Mouse (Mus musculus) embryonic facial prominence, embryonic 15.5 days (tissue): ENCODE measurements around the gene Zc3h10. TPM values are rescaled to one million over a fixed set of nuclear protein-coding genes. Genes with fewer than 3 reads are reported as not detected.

ENCODE experiments used
- ATAC-seq: fragments of 200-750 bp; cut with Nextera tagmentation; 2 replicates; pipeline ENCODE4 v1.8.0; 2017; ENCODE audit warnings: low read depth, moderate TSS enrichment; ENCODE audit not compliant: insufficient number of reproducible peaks, low FRiP score, low TSS enrichment
- H3K27ac ChIP-seq: fragments of 300-500 bp; sonication (generic); replicated peaks from 2 replicates; pipeline ENCODE4 v1.5.1; 2015; ENCODE audit warnings: mild to moderate bottlenecking, inconsistent platforms
- H3K27me3 ChIP-seq: fragments of 300-500 bp; sonication (generic); 2 replicates; pipeline ENCODE4 v1.6.1; 2015; ENCODE audit warnings: inconsistent platforms
- H3K36me3 ChIP-seq: fragments of 300-500 bp; sonication (generic); 2 replicates; pipeline ENCODE4 v1.6.1; 2015; ENCODE audit warnings: mild to moderate bottlenecking, inconsistent platforms
- H3K4me1 ChIP-seq: fragments of 300-500 bp; sonication (generic); 2 replicates; pipeline ENCODE4 v1.6.1; 2015; ENCODE audit warnings: inconsistent platforms
- H3K4me2 ChIP-seq: fragments of 300-500 bp; sonication (generic); replicated peaks from 2 replicates; pipeline ENCODE4 v1.6.1; 2015; ENCODE audit warnings: mild to moderate bottlenecking, inconsistent platforms
- H3K4me3 ChIP-seq: fragments of 300-500 bp; sonication (generic); replicated peaks from 2 replicates; pipeline ENCODE4 v1.5.1; 2015; ENCODE audit warnings: mild to moderate bottlenecking, inconsistent platforms
- H3K9ac ChIP-seq: fragments of 300-500 bp; sonication (generic); 2 replicates; pipeline ENCODE4 v1.6.1; 2015; ENCODE audit warnings: inconsistent platforms
- H3K9me3 ChIP-seq: fragments of 300-500 bp; sonication (generic); replicated peaks from 2 replicates; pipeline ENCODE4 v1.6.1; 2016; ENCODE audit warnings: inconsistent platforms
- WGBS: fragments of 180-500 bp; shearing (Covaris S2); methylation state at CpG from one replicate; pipeline ENCODE4 v1.1.7; 2015; 5-methylcytosine and 5-hydroxymethylcytosine counted together
- polyA plus RNA-seq: library from polyadenylated mRNA; unstranded; fragments of >200 nt; fragmentation: Nextera tagmentation; extraction: Ambion mirVana; gene quantifications from 2 replicates; pipeline ENCODE4 v1.2.1, GENCODE M21; 2015

Zc3h10 gene
- polyA plus RNA-seq, 1 experiment from 2014 or later, result 16.0 TPM

DNA sequence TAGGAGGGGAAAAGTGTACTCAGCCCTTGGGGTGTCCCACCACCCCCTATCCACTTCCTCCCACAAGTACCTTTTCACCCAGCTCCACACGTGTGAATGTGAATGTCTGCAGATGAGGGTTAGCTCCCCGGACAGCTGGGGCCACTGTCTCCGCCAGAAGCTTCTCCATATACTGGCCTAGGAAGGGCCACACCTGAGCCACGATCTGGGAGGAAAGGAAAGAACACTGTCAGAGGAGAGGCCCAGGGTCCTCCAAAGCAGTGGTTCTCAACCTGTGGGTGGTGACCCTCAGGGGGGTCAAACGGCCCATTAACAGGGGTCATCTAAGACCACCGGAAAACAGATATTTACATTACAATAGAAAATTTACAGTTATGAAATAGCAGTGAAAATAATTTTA, 25.2 kb downstream of the Zc3h10 start:
- H3K27me3 ChIP-seq, result peaks cover 7% of the 10 kb centered on the region
- WGBS, result 77% methylated on average over 6 of the region's 6 CpGs

DNA sequence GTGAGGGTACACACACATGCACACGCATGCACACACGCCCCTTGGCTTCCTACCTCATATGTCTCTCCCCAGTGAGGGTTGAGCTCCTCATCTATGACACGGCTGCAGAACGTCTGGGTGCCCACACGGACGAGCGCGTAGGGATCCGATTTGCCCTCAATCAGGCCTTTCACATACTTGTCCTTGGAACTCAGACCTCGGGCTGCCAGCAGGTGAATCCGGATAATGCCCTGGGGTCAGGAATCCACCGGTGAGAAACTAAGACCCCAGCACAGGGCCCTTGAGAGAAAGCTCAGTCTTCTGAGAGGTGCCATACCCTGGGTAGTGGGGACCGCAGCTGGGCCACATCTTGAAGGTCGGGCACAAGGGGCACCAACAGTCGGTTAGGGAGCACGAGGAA, 27.0 kb downstream of the Zc3h10 start:
- Histone ChIP-seq H3K4me2 (no peak overlapping the region), H3K9ac (no peak overlapping the region), H3K27ac (no peak overlapping the region), H3K4me3 (no peak overlapping the region), H3K36me3 (peaks cover 57% of the 10 kb centered on the region), H3K9me3 (no peaks in the 10 kb centered on the region), H3K4me1 (peaks cover 13% of the 10 kb centered on the region), H3K27me3 (peaks cover 12% of the 10 kb centered on the region)
- no peak for ATAC-seq
- 81% methylated on average over 16 of the region's 16 CpGs for WGBS

More for the DNA sequence above, 25.2 kb downstream of the Zc3h10 start:
- H3K36me3 ChIP-seq, result peaks cover 45% of the 10 kb centered on the region
- H3K9ac ChIP-seq, result no peak overlapping the region
- no peak overlapping the region for H3K27ac ChIP-seq
- H3K4me3 ChIP-seq, result no peak overlapping the region
- H3K4me2 ChIP-seq, result no peak overlapping the region
- H3K4me1 ChIP-seq, result peaks cover 17% of the 10 kb centered on the region
- no peak for ATAC-seq
- no peaks in the 10 kb centered on the region for H3K9me3 ChIP-seq

DNA sequence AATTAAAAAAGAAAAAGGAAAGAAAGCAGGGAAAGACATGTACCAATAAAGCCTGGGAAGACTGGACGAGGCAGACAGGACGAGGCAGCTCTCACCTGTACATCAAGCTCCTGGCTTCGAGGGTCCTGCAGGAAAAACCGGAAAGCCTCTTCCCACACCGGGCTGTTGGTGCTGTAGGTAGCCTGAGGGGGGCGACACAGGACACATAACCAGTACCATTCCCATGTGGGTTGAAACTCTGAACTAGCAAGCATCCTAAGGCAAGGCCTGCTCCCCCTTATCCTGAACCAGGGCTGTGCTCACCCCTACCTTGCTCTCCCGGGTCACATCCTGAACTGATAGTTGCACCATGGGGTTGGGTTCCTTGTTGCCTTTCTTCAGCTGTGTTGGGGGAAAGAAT, 28.7 kb downstream of the Zc3h10 start:
- 64% methylated on average over 7 of the region's 7 CpGs for WGBS
- no peak for ATAC-seq

DNA sequence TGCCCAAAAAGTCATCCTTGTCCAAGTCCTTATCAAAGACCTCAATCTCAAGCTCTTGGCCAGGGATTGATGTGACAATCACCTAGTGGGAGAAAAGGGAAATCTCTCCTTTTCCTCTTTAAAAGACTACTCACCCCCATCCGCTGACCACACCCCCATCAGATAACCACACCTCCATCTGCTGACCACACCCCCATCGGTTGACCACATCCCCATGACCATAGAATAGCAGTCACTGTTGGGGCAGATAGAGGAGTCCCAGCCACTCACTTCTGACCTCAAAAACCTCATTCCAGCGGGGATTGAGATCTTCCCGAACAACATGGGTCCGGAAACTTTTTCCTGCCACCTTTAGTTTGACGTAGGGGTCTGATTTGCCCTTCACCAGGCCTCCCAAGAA, 30.9 kb downstream of the Zc3h10 start:
- H3K27me3 ChIP-seq, result peaks cover 12% of the 10 kb centered on the region
- no peaks in the 10 kb centered on the region for H3K9me3 ChIP-seq
- no peak overlapping the region for H3K4me3 ChIP-seq
- peaks cover 82% of the 10 kb centered on the region for H3K36me3 ChIP-seq
- WGBS, result 33% methylated on average over 6 of the region's 6 CpGs
- H3K27ac ChIP-seq, result no peak overlapping the region
- 0 out of 2 replicates have a peak, but pooled peaks cover 4% of the 10 kb centered on the region for H3K4me1 ChIP-seq
- H3K9ac ChIP-seq, result no peak overlapping the region
- no peak for ATAC-seq
- no peak overlapping the region for H3K4me2 ChIP-seq

More for the DNA sequence above, 28.7 kb downstream of the Zc3h10 start:
- peaks cover 12% of the 10 kb centered on the region for H3K27me3 ChIP-seq
- no peak overlapping the region for H3K27ac ChIP-seq
- peaks cover 4% of the 10 kb centered on the region; the same call in 1 of the 2 replicates for H3K4me1 ChIP-seq
- H3K36me3 ChIP-seq, result peaks cover 70% of the 10 kb centered on the region
- no peak overlapping the region for H3K4me2 ChIP-seq
- no peak overlapping the region for H3K4me3 ChIP-seq
- no peak overlapping the region for H3K9ac ChIP-seq
- H3K9me3 ChIP-seq, result no peaks in the 10 kb centered on the region

DNA sequence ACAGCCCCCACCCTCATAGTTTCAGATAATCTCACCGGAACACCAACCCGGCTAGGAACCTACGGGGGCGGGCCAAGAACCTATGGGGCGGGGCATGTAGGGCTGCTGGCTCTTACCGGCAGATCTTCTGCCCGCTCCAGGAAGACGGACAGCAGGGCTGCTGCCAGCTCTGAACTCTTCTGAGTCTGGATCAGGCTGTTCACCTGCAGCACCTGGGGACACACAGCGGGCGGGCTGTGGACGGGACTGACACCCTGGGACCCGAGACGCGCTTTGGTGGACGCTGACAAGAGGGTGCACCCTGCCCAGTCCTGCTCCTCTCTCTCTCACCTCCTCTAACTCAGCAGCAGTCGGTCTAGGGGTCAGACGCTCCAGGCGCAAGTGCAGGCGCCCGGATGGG, 31.5 kb downstream of the Zc3h10 start:
- Histone ChIP-seq H3K9ac (no peak overlapping the region), H3K27ac (no peak overlapping the region), H3K36me3 (peaks cover 82% of the 10 kb centered on the region), H3K9me3 (no peaks in the 10 kb centered on the region), H3K27me3 (peaks cover 12% of the 10 kb centered on the region), H3K4me2 (peak overlapping the region; percentile 24), H3K4me1 (0 out of 2 replicates have a peak, but pooled peaks cover 4% of the 10 kb centered on the region), H3K4me3 (peak overlapping the region; percentile 4; the same call in 1 of the 2 replicates)
- ATAC-seq, result no peak
- 31% methylated on average over 20 of the region's 20 CpGs for WGBS

DNA sequence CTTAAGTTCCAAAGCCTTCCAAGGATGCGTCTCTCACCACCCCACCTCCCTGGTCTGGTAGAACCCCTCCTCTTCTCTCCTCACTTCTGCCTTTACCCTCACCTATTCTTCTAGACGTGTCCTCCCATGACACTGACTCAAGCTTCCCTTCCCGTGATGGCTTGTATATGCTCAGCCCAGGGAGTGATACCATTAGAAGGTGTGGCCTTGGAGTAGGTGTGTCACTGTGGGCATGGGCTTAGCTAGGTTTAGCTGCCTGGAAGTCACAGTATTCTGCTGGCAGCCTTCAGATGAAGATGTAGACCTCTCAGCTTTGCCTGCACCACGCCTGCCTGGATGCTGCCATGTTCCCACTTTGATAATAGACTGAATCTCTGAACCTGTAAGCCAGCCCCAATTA, 32.5 kb downstream of the Zc3h10 start:
- Histone ChIP-seq H3K27me3 (peaks cover 12% of the 10 kb centered on the region), H3K4me1 (0 out of 2 replicates have a peak, but pooled peaks cover 4% of the 10 kb centered on the region), H3K4me3 (no peak overlapping the region), H3K9ac (no peak overlapping the region), H3K4me2 (no peak overlapping the region), H3K9me3 (no peaks in the 10 kb centered on the region), H3K36me3 (peaks cover 81% of the 10 kb centered on the region), H3K27ac (no peak overlapping the region)
- 77% methylated on average over 4 of the region's 4 CpGs for WGBS
- ATAC-seq, result no peak

DNA sequence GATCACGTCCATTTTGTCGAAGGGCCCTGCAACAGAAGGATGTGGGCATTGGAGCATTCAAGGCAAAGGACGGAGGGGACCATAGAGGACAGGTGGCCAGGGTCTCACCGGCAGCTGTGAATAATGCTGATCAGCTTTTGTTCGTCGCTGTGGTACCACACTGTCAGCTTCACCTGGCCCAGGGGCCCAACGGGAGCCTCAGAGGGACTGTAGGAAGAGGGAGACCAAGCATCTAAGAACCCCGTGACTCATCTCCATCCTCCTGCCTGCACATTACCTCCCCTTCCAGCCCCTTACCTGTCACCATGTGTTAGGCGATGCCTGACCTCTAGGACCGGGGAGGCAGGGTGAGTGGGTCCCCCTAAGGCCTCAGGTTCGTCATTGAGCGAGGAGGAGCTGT, 35.8 kb downstream of the Zc3h10 start:
- no peak overlapping the region for H3K4me3 ChIP-seq
- H3K36me3 ChIP-seq, result peaks cover 60% of the 10 kb centered on the region
- 79% methylated on average over 12 of the region's 12 CpGs for WGBS
- no peaks in the 10 kb centered on the region for H3K9me3 ChIP-seq
- no peak overlapping the region for H3K9ac ChIP-seq
- H3K4me2 ChIP-seq, result no peak overlapping the region
- no peak for ATAC-seq
- H3K27me3 ChIP-seq, result no peaks in the 10 kb centered on the region
- no peak overlapping the region for H3K27ac ChIP-seq
- H3K4me1 ChIP-seq, result no peaks in the 10 kb centered on the region

DNA sequence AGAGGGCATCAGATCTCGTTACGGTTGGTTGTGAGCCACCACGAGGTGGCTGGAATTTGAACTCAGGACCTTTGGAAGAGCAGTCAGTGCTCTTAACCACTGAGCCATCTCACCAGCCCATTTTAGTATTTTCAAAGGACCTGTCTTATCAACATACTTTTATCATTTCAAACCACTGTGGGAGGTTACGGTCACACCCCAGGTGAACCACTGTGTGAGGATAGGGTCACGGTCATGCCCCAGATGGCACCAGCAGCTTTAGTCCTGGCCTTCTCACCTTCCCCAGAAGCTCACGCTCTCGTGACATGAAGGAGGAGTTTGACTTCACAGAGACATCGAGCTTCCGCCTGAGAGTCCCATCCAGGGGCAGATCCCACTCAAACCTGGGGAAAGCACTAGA, 36.4 kb downstream of the Zc3h10 start:
- WGBS, result 84% methylated on average over 9 of the region's 9 CpGs
- ATAC-seq, result no peak
- no peak overlapping the region for H3K27ac ChIP-seq
- H3K4me1 ChIP-seq, result no peaks in the 10 kb centered on the region
- H3K27me3 ChIP-seq, result no peaks in the 10 kb centered on the region
- H3K9me3 ChIP-seq, result no peaks in the 10 kb centered on the region
- H3K4me2 ChIP-seq, result no peak overlapping the region
- H3K4me3 ChIP-seq, result no peak overlapping the region
- H3K36me3 ChIP-seq, result peaks cover 58% of the 10 kb centered on the region
- H3K9ac ChIP-seq, result no peak overlapping the region

DNA sequence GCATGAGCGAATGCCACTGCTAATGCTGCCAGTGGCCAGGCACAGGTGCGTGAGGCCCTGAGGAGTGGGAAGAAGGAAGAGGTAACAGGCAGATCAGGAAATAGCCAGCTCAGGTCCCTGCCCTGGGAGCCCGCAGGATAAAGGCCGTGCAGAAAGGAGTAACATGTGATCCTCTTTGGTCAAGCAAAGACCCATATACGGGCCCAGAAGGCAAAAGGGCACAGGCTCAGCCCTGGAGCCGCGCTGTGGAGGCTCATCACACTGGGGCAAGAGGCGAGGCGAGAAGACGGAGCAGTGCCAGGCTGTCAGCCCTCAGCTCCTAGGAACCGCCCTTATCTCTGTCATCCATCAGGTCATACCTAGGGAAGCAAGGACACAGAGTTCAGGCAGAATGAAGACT, 37.3 kb downstream of the Zc3h10 start:
- no peaks in the 10 kb centered on the region for H3K9me3 ChIP-seq
- no peaks in the 10 kb centered on the region for H3K27me3 ChIP-seq
- no peak overlapping the region for H3K4me3 ChIP-seq
- ATAC-seq, result no peak
- WGBS, result 87% methylated on average over 11 of the region's 11 CpGs
- no peak overlapping the region for H3K9ac ChIP-seq
- H3K4me1 ChIP-seq, result no peaks in the 10 kb centered on the region
- peaks cover 53% of the 10 kb centered on the region for H3K36me3 ChIP-seq
- no peak overlapping the region for H3K4me2 ChIP-seq
- H3K27ac ChIP-seq, result no peak overlapping the region

DNA sequence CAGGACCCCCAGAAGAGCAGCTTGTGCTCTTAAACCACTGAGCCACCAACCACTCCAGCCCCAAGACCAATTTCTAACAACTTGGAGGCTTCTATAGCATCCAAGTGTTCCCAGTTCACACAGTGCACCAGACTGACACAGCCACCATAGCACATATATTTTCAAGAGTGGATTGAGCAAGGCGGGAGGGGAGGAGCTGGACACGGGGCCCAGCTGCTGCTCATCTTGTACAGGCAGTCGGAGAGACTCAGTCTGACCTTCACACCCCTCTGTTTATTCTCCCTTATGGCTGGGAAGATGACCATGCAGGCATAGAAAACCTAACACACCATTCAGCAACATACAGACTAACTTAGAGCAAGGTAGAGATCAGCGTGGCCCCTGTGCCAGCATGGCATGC, 37.7 kb downstream of the Zc3h10 start:
- ATAC-seq, result no peak

DNA sequence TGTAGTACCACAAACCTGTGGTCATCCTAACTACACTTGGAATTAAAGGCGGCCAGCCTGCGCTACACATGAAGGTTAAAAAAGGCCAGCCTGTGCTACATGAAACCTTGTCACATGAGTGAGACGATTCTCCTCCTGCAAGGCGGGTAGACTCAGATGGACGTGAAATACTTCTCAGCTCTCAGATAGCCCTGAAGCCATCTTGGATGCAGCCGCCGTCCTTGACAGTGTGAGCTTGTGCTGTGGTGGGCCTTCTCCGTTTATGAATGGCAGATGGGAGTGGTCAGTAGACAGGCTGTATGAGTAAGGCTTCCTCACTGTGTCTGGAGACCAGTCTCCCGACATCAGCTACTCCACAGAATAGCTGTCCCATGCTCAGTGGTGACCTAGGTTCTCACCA, 38.4 kb downstream of the Zc3h10 start:
- Histone ChIP-seq H3K27me3 (no peaks in the 10 kb centered on the region), H3K9me3 (no peaks in the 10 kb centered on the region), H3K36me3 (peaks cover 47% of the 10 kb centered on the region), H3K4me2 (no peak overlapping the region), H3K27ac (no peak overlapping the region), H3K9ac (no peak overlapping the region), H3K4me3 (no peak overlapping the region), H3K4me1 (no peaks in the 10 kb centered on the region)
- 74% methylated on average over 9 of the region's 9 CpGs for WGBS
- no peak for ATAC-seq

More for the DNA sequence above, 37.7 kb downstream of the Zc3h10 start:
- H3K9ac ChIP-seq, result no peak overlapping the region
- H3K27ac ChIP-seq, result no peak overlapping the region
- H3K27me3 ChIP-seq, result no peaks in the 10 kb centered on the region
- H3K4me2 ChIP-seq, result no peak overlapping the region
- no peaks in the 10 kb centered on the region for H3K4me1 ChIP-seq
- no peaks in the 10 kb centered on the region for H3K9me3 ChIP-seq
- WGBS, result 77% methylated on average over 4 of the region's 4 CpGs
- H3K36me3 ChIP-seq, result peaks cover 48% of the 10 kb centered on the region
- H3K4me3 ChIP-seq, result no peak overlapping the region

DNA sequence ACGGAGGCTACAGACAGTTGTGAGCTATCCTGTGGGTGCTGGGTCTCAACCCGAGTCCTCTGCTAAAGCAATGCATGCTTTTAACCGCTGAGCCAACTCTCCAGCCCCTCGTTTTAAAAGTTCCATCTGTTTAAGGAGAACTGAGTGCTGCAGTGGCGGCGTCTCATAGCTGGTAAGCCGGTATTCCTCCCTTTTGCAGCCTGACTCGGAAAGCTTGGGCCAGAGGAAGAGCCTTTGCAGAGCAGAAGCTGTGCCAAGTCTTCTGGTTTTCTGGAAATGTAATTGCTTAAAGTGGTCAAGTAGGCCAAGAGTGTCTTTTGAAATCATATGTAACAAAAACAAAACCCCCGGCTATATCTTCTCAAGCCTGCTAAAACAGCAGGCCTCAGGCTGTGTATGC, 39.3 kb downstream of the Zc3h10 start:
- no peak overlapping the region for H3K9ac ChIP-seq

More for the DNA sequence above, 39.3 kb downstream of the Zc3h10 start:
- Histone ChIP-seq H3K9me3 (no peaks in the 10 kb centered on the region), H3K4me1 (no peaks in the 10 kb centered on the region), H3K27ac (peak overlapping the region; percentile 55), H3K36me3 (peaks cover 38% of the 10 kb centered on the region), H3K27me3 (no peaks in the 10 kb centered on the region), H3K4me3 (no peak overlapping the region), H3K4me2 (no peak overlapping the region)
- no peak for ATAC-seq
- 62% methylated on average over 9 of the region's 9 CpGs for WGBS
